Mouse (Mus musculus): Measurements from ENCODE around the gene Zc3h12c. TPM values are rescaled to one million over a fixed set of nuclear protein-coding genes. Genes with fewer than 3 reads are reported as not detected.
A peak's percentile ranks its signal among the peaks of the same experiment; 100 is the strongest.

The Zc3h12c gene
- polyA plus RNA-seq (2015; fragmentation: Nextera tagmentation; extraction: Ambion mirVana) = 3.9 and 5.6 TPM in 2 replicates

DNA sequence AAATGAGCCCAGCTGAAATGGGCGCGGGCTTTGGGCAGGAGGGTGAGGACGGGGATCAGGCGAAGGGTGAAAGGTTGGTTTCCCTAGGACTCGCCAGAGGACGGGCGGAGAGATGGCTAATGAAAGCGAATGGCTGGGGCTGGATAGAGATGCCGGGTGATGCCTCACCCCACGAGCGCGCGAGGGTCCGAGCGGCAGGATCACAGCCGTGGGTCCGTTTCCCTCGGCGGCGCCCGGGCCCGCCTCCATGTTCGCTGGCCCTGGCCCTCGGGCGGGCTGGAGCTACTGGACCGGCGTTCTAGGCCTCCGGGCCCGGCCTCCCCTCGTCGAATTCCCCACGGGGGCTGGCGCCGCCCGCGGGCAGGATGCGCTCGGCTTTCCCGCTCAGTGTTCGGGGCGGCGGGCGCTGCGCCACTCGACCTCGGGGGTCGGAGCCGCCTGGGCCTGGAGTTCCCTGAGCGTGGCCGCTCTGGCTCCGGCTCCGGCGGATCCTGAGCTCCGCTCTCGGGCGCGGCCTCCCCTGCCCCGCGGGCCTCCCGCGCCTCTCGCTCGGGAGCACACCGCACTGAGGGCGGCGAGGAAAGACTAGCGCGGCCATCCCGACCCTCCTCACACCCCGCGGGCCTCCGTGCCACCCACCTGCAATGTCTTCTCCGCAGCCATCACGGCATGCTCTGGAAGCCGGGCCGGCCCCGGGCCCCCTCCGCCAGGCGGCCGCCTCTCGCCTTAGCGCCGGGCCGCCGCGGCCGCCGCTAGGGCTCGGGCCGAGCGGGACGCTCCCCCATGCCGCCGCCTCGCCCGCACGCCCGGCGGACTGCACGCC is at the start of gene Zc3h12c:
Gene Zc3h12c (minus strand): TSS at position 710 of the 823 bp plus-strand sequence.
- Histone ChIP-seq H3K4me2 (ENCODE audit: low read length) (peak within 1 kb of the TSS; percentile 66), H3K4me3 (ENCODE audit: low read depth, low read length) (peak within 1 kb of the TSS; percentile 98), H3K4me1 (ENCODE audit: control insufficient read depth, insufficient read depth, low read length) (peaks cover 21% of the 10 kb centered on the region), H3K36me3 (ENCODE audit: control insufficient read depth, insufficient read depth, low read length) (no peaks in the 10 kb centered on the region), H3K27ac (ENCODE audit: low read length) (peak within 1 kb of the TSS; percentile 98), H3K27me3 (ENCODE audit: control insufficient read depth, insufficient read depth, low read depth, low read length) (no peaks in the 10 kb centered on the region), H3K9ac (ENCODE audit: low read depth, low read length) (peak within 1 kb of the TSS; percentile 100), H3K9me3 (replicated peaks; ENCODE audit: control insufficient read depth, low read length, poor library complexity, severe bottlenecking) (no peaks in the 10 kb centered on the region)
- peak; percentile 84 for ATAC-seq
- WGBS = under 1% methylated on average over 87 of the region's 100 CpGs

DNA sequence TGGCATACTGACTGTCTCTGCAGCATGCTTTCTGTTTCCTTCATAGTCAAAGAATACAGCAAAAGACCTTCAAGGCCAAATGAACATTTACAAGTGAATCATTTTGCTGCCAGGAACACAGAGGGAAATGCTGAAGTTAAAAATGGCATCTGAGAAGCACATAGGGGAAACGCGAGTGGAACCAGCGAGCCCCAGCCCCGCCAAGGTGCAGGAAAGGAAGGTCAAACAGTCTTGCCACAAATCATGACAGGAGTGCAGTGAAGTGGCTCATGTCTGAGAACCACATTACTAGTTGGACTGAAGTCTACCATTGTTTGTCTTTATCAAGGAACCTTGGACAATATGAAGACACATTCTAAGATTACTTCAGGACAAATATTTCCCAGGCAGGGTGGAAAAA is 49.3 kb upstream of the Zc3h12c start:
- Histone ChIP-seq H3K9me3 (replicated peaks; ENCODE audit: control insufficient read depth, low read length, poor library complexity, severe bottlenecking) (no peaks in the 10 kb centered on the region), H3K36me3 (ENCODE audit: control insufficient read depth, insufficient read depth, low read length) (no peaks in the 10 kb centered on the region), H3K9ac (ENCODE audit: low read depth, low read length) (no peak overlapping the region), H3K4me1 (ENCODE audit: control insufficient read depth, insufficient read depth, low read length) (no peaks in the 10 kb centered on the region), H3K4me2 (ENCODE audit: low read length) (no peak overlapping the region), H3K27me3 (ENCODE audit: control insufficient read depth, insufficient read depth, low read depth, low read length) (no peaks in the 10 kb centered on the region), H3K27ac (ENCODE audit: low read length) (no peak overlapping the region), H3K4me3 (ENCODE audit: low read depth, low read length) (no peak overlapping the region)
- WGBS = 78% methylated on average over 4 of the region's 4 CpGs
- no peak for ATAC-seq

DNA sequence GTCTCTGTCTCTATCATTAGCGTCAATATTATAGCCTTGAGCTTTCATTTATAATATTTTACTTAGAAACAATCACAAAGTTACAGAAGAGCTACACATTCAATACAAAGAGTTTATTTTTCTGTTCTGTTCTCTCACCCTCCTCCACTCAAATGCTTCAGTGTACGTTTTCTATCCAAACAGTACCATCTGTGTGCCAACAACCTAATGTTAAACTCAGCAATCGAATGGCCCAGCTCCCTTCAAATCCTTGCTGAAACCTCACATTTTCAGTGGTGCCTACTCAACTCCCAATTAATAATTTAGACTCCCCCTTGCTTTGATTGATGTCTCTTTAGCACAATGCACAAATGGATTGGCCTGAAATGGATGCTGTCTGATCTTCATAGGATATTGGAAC is 46.9 kb upstream of the Zc3h12c start:
- no peak for ATAC-seq
- H3K4me3 ChIP-seq (ENCODE audit: low read depth, low read length) = no peak overlapping the region
- 89% methylated on average over 3 of the region's 3 CpGs for WGBS
- no peak overlapping the region for H3K4me2 ChIP-seq (ENCODE audit: low read length)
- no peaks in the 10 kb centered on the region for H3K4me1 ChIP-seq (ENCODE audit: control insufficient read depth, insufficient read depth, low read length)
- H3K36me3 ChIP-seq (ENCODE audit: control insufficient read depth, insufficient read depth, low read length) = no peaks in the 10 kb centered on the region
- no peak overlapping the region for H3K9ac ChIP-seq (ENCODE audit: low read depth, low read length)
- no peaks in the 10 kb centered on the region for H3K9me3 ChIP-seq (replicated peaks; ENCODE audit: control insufficient read depth, low read length, poor library complexity, severe bottlenecking)
- H3K27ac ChIP-seq (ENCODE audit: low read length) = no peak overlapping the region
- no peaks in the 10 kb centered on the region for H3K27me3 ChIP-seq (ENCODE audit: control insufficient read depth, insufficient read depth, low read depth, low read length)

DNA sequence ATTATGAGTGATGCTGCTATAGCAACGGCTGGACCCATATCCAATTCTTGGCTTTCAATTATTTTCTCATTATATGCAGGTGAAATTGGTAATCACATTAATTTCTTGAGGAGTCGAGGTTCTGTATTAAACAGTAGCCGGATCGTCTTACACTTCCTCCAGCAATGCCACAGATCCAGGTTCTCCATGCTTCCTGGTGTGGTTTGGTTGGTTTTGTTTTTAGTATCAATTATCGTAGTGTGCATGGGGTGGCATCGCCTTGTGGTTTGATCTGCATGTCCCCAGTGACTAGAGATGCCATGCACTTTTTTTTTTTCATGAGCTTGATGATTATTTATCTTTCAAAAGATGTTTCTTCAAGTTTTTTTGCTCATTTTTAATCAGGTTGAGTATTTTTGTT is 44.0 kb upstream of the Zc3h12c start:
- Histone ChIP-seq H3K36me3 (ENCODE audit: control insufficient read depth, insufficient read depth, low read length) (no peaks in the 10 kb centered on the region), H3K4me3 (ENCODE audit: low read depth, low read length) (no peak overlapping the region), H3K27me3 (ENCODE audit: control insufficient read depth, insufficient read depth, low read depth, low read length) (no peaks in the 10 kb centered on the region), H3K27ac (ENCODE audit: low read length) (no peak overlapping the region), H3K4me2 (ENCODE audit: low read length) (no peak overlapping the region), H3K4me1 (ENCODE audit: control insufficient read depth, insufficient read depth, low read length) (no peaks in the 10 kb centered on the region), H3K9ac (ENCODE audit: low read depth, low read length) (no peak overlapping the region), H3K9me3 (replicated peaks; ENCODE audit: control insufficient read depth, low read length, poor library complexity, severe bottlenecking) (no peaks in the 10 kb centered on the region)
- no peak for ATAC-seq
- whole genome bisulfite sequencing = 86% methylated on average over 6 of the region's 6 CpGs

DNA sequence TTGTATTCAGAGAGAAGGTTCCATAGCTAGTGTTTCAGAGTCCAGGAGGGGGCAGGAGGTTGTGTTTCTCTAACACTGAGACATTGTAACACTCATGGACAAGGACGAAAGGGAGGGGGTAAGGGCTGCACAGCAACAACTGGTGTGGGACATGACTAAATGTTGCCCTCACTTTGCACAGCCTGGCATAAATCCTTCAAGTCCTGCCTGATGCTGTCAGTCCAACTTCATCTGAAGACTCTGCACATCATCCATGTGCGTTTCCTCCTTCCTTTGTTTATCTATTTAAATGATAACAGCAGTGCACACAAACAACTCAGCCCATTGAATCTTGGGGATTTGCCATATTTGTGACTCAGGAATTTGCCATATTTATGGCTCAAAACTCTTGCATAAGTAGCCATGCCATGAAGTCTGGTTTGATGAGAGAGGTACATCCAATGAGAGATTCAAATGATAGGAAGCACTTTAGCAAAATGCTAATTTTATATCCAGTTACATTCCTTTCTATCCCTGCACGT is 40.2 kb upstream of the Zc3h12c start:
- no peaks in the 10 kb centered on the region for H3K9me3 ChIP-seq (replicated peaks; ENCODE audit: control insufficient read depth, low read length, poor library complexity, severe bottlenecking)
- no peak overlapping the region for H3K4me3 ChIP-seq (ENCODE audit: low read depth, low read length)
- H3K9ac ChIP-seq (ENCODE audit: low read depth, low read length) = no peak overlapping the region
- no peak overlapping the region for H3K27ac ChIP-seq (ENCODE audit: low read length)
- no peaks in the 10 kb centered on the region for H3K27me3 ChIP-seq (ENCODE audit: control insufficient read depth, insufficient read depth, low read depth, low read length)
- H3K4me1 ChIP-seq (ENCODE audit: control insufficient read depth, insufficient read depth, low read length) = no peaks in the 10 kb centered on the region
- no peak for ATAC-seq
- H3K4me2 ChIP-seq (ENCODE audit: low read length) = no peak overlapping the region
- 84% methylated on average over 3 of the region's 3 CpGs for WGBS
- no peaks in the 10 kb centered on the region for H3K36me3 ChIP-seq (ENCODE audit: control insufficient read depth, insufficient read depth, low read length)

DNA sequence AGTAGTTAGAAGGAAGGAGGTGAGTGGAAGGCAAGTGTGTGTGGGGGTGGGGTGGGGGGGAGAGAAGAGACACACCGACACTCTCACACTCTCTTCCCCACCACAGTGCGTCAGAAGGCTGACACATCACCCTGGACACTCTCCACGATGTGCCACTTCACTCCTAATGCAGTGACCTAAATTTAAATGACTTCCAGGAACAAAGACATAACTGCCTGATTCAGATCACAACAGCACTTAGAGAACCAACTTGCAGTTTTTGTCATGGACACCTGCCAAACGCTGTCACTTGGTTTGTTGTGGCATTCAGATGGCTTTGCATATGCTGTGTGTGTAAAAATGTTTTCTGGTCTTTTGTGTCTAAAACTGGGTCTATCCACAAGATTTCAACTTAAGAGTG is 34.8 kb upstream of the Zc3h12c start:
- Histone ChIP-seq H3K9me3 (replicated peaks; ENCODE audit: control insufficient read depth, low read length, poor library complexity, severe bottlenecking) (no peaks in the 10 kb centered on the region), H3K9ac (ENCODE audit: low read depth, low read length) (no peak overlapping the region), H3K4me2 (ENCODE audit: low read length) (no peak overlapping the region), H3K4me3 (ENCODE audit: low read depth, low read length) (no peak overlapping the region), H3K27me3 (ENCODE audit: control insufficient read depth, insufficient read depth, low read depth, low read length) (no peaks in the 10 kb centered on the region), H3K4me1 (ENCODE audit: control insufficient read depth, insufficient read depth, low read length) (no peaks in the 10 kb centered on the region), H3K27ac (ENCODE audit: low read length) (no peak overlapping the region), H3K36me3 (ENCODE audit: control insufficient read depth, insufficient read depth, low read length) (no peaks in the 10 kb centered on the region)
- 68% methylated on average over 4 of the region's 4 CpGs for WGBS
- ATAC-seq = no peak

DNA sequence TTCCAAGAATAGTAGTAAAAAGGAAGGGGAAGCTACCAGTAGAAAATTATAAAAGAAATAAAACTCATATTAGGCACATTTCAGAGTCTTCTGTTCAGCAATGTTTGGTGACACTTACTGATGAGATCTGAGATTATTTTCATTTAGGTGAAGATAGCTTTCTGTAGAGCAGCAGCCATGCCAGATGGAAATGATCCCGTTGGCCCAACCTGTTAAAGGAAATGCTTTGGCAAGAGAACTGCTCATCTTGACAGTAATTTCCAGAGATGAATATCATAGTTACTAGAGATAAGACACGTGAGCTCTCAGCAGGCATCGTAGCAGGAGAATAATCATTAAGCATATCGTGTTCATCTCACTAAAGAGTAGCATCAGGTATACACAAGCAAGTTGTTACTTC is 31.9 kb upstream of the Zc3h12c start:
- WGBS = 82% methylated on average over 4 of the region's 4 CpGs
- no peak overlapping the region for H3K4me3 ChIP-seq (ENCODE audit: low read depth, low read length)
- H3K4me1 ChIP-seq (ENCODE audit: control insufficient read depth, insufficient read depth, low read length) = no peaks in the 10 kb centered on the region
- H3K27me3 ChIP-seq (ENCODE audit: control insufficient read depth, insufficient read depth, low read depth, low read length) = no peaks in the 10 kb centered on the region
- no peak overlapping the region for H3K9ac ChIP-seq (ENCODE audit: low read depth, low read length)
- no peak overlapping the region for H3K4me2 ChIP-seq (ENCODE audit: low read length)
- H3K36me3 ChIP-seq (ENCODE audit: control insufficient read depth, insufficient read depth, low read length) = no peaks in the 10 kb centered on the region
- H3K9me3 ChIP-seq (replicated peaks; ENCODE audit: control insufficient read depth, low read length, poor library complexity, severe bottlenecking) = no peaks in the 10 kb centered on the region
- no peak for ATAC-seq
- H3K27ac ChIP-seq (ENCODE audit: low read length) = no peak overlapping the region

DNA sequence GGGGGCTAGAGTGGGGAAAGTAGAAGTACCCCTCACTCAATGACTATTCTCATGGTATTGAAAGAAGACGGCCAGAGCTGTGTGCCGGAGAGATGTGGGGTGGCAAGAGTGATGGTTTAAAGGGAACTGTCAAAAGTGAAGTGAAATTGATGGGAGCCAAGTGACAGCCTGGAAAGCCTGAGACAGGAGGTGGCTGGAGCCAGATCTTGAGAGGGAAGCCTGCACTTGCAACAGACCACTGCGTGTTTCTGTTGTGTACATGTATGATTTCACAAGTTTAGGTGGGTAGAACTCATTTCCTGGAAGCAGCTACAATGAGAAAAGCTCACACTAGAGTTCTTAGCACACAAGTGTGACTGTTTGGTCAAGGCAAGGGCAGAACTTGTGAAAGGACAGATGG is 27.5 kb upstream of the Zc3h12c start:
- no peak overlapping the region for H3K9ac ChIP-seq (ENCODE audit: low read depth, low read length)
- no peaks in the 10 kb centered on the region for H3K27me3 ChIP-seq (ENCODE audit: control insufficient read depth, insufficient read depth, low read depth, low read length)
- no peaks in the 10 kb centered on the region for H3K36me3 ChIP-seq (ENCODE audit: control insufficient read depth, insufficient read depth, low read length)
- H3K27ac ChIP-seq (ENCODE audit: low read length) = no peak overlapping the region
- no peaks in the 10 kb centered on the region for H3K9me3 ChIP-seq (replicated peaks; ENCODE audit: control insufficient read depth, low read length, poor library complexity, severe bottlenecking)
- no peaks in the 10 kb centered on the region for H3K4me1 ChIP-seq (ENCODE audit: control insufficient read depth, insufficient read depth, low read length)
- no peak overlapping the region for H3K4me2 ChIP-seq (ENCODE audit: low read length)
- 90% methylated on average over 3 of the region's 3 CpGs for WGBS
- no peak for ATAC-seq
- H3K4me3 ChIP-seq (ENCODE audit: low read depth, low read length) = no peak overlapping the region

DNA sequence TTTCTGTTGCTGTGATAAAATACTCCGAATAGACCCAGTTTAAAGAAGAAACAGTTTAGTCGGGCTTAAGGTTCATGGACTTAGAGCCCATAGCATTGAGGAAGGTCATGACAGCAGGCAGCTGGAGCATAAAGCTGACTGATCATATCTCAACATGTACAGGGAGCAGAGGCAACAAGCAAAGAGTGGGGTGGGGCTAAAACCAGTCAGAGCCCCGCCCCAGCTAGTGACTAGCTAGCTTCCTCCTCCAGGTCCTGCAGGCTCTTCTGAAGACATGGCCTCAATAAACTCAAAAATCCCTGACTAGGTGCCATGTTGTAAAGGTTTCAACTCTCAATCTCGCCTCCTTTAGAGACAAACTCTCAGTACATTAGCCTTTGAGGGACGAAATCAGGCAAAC is 25.5 kb upstream of the Zc3h12c start:
- Histone ChIP-seq H3K9ac (ENCODE audit: low read depth, low read length) (no peak overlapping the region), H3K27ac (ENCODE audit: low read length) (no peak overlapping the region), H3K4me3 (ENCODE audit: low read depth, low read length) (no peak overlapping the region), H3K4me2 (ENCODE audit: low read length) (no peak overlapping the region), H3K9me3 (replicated peaks; ENCODE audit: control insufficient read depth, low read length, poor library complexity, severe bottlenecking) (no peaks in the 10 kb centered on the region), H3K27me3 (ENCODE audit: control insufficient read depth, insufficient read depth, low read depth, low read length) (no peaks in the 10 kb centered on the region), H3K4me1 (ENCODE audit: control insufficient read depth, insufficient read depth, low read length) (no peaks in the 10 kb centered on the region), H3K36me3 (ENCODE audit: control insufficient read depth, insufficient read depth, low read length) (no peaks in the 10 kb centered on the region)
- no peak for ATAC-seq
- WGBS = 89% methylated on average over 5 of the region's 5 CpGs

Data from midbrain, embryonic 16.5 days (tissue).